Mouse (Mus musculus): ENCODE results near the gene Terf2ip.
A peak's percentile ranks its signal among the peaks of the same experiment; 100 is the strongest.

Terf2ip gene

GRCm38 (mm10) chr8:112009558-112009957, 1.6 kb upstream of the Terf2ip start:
- DNase-seq (ENCODE audit: low spot score), result no peak

- DNase-seq (ENCODE audit: low spot score), result peak; percentile 18
Measured at GRCm38 (mm10) chr8:112011816-112012242, 631 bp downstream of the Terf2ip start.

DNA sequence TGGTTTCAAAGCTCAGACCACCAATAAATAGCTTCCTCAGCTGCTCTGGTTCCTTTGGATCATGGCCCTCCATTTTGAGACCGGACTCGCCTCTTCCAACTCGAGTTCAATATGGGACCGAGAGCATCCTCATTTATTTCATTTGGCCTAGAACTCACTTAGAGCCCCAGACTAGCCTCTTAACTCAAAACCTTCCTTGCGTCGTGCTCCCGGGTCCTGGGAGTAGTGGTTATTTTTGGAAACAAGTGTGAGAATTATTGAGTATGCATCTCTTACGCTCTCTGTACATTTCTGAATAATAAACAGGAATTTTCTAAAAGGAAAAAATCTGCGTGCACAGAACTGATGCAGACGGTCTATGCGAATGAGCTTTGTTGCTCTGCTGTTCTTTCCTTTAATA, 3.7 kb downstream of the Terf2ip start, which contains the start of gene Gm6793:
Gene Gm6793, minus strand, starts transcription at position 101 of the 400 bp plus-strand sequence.
- DNase-seq (ENCODE audit: low spot score), result no peak

GRCm38 (mm10) chr8:112029455-112029854, 18.3 kb downstream of the Terf2ip start:
- no peak for DNase-seq (ENCODE audit: low spot score)

- DNase-seq (ENCODE audit: low spot score), result no peak
Measured at GRCm38 (mm10) chr8:112030663-112031062, 19.5 kb downstream of the Terf2ip start.

GRCm38 (mm10) chr8:112033071-112033470, 21.9 kb downstream of the Terf2ip start:
- no peak for DNase-seq (ENCODE audit: low spot score)

DNA sequence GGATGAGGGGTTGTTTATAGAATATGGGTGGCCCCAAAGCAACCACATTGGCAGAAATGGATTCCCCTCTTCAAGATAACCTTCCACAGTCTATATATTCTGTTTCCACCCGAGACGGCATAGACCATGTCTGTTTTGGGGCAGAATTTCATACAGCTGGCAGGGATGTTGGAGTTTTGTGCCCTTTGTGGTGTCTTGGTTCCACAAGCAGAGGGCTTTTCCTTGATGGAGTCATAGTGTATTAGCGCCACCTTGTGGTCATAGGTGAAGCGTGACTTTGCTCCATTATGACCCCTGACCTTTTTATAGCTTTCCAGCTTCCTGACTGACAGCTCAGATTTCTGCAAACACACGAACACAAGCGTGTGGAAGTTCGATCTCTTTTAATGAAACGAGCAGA, 23.4 kb downstream of the Terf2ip start:
- DNase-seq (ENCODE audit: low spot score), result peak; percentile 18

DNA sequence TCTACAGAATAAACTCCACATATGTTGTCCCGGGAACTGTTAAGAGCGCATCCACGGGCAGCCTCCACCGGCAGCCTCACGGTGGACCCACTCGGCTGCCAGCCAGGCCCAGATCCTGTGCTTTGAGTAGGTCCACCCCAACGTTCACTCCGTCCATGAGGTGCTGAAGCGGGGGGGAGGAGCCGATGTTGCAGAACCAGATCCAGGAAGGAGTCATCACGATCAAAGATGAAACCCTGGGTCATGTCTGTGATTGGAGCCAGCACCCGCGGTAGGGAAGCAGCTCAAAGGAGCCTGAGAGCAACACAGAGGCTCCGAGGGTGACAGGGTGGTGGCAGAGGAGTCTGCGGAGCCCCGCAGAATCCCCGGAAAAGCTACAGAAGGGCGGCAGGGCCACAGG, 26.3 kb downstream of the Terf2ip start:
- DNase-seq (ENCODE audit: low spot score), result no peak

DNA sequence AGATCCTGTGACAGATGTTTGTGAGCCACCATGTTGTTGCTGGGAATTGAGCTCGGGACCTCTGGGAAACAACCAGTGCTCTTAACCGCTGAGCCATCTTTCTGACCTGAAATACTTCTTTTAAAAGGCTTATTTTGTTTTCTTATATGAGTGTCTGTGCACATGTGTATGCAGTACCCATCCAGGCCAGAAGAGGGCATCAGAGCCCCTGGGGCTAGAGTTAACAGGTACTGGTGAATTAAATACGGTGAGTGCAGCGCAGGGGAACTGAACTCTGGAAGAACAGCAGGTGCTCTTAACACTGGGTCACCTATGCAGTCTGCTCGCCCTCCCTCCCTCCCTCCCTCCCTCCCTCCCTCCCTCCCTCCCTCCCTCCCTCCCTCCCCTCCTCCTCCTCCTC, 34.0 kb downstream of the Terf2ip start:
- DNase-seq (ENCODE audit: low spot score), result no peak

- peak; percentile 75 for DNase-seq (ENCODE audit: low spot score)
Measured at GRCm38 (mm10) chr8:112045896-112046295, 34.7 kb downstream of the Terf2ip start.

DNA sequence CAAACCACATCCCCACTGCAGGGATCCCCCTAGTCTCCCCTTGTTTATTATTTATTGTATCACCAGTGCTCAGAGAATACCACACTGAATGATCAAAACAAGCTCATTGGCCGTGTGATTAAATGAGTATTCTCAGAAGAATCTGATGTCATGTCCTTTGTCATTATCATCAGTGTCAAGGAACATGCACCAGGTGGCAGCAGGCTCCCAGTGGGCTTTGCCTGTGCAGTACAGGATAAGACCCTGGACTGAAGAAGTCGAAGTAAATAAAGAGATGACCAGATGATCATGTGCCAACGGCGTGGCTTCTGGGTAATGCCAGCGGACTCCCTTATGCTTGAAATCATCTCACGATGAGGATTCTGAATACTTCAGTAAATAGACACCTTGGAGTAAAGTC, 37.1 kb downstream of the Terf2ip start:
- DNase-seq (ENCODE audit: low spot score), result no peak

- DNase-seq (ENCODE audit: low spot score), result no peak
Measured at GRCm38 (mm10) chr8:112049984-112050383, 38.8 kb downstream of the Terf2ip start.

DNA sequence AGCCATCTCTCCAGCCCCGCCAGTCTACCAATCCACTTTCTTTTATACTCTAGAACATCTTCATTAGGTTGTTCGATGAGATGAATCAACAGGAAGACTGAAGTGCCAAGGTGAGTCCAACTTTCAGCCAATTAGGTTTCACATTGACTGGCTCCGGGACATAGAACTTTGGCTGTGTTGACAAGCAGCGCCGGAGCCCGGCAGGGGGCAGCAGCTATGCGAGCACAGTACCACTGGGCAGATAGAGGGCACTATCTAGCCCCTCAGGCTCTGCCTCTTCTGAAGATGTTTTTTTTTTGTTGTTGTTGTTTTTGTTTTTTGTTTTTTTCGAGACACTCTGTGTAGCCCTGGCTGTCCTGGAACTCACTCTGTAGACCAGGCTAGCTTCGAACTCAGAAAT, 40.3 kb downstream of the Terf2ip start:
- DNase-seq (ENCODE audit: low spot score), result no peak

DNA sequence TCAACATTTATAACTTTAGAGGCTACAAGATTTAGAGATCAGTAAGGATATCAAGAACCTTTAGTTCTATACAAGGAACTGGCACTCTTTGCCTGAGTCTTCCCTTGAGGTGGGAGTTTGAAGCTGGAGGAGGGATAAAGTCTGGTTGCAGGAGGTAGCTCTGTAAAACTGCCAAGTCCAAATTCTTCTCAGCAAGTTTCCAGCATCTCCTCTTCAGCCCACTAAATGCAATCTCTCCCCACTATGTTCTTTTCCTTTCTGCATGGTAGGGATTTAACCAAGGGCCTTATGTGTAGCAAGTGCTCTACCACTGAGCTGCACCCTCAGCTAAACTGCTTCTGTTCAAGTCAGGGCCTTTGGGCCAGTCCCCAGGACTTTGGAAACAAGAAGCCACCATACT, 43.3 kb downstream of the Terf2ip start:
- DNase-seq (ENCODE audit: low spot score), result no peak

DNA sequence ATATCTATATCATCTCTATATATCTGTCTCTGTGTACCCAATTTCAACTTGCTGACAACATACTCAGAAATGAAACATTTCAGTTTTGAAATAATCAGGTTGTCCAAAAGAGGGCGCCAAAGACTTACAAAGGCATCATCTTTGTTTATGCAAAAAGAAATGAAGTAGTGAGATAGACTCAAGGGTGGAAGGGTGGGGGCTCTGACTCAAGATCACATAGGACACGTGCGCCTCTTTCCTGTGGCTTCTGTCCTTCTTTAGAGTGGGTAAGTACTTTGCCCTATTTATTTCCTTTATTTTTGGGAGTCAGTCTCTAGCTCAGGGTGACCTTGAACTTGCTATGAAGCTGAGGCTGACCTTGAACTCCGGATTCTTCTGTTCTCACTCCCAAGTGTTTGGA, 50.2 kb downstream of the Terf2ip start:
- peak; percentile 35 for DNase-seq (ENCODE audit: low spot score)

Measured in ovary, postnatal 14 days (tissue).